Mouse (Mus musculus) spleen, adult 18-20 months (tissue): ENCODE measurements around the gene Bbs1.
"Not testable (repeated sequence)": the region's sequence is repeated elsewhere in the genome, so short reads cannot be mapped to it uniquely, and the experiment has no call there.

Experiments
- DNase-seq, 2 experiments: peaks; one replicate each; pipeline ENCODE4 v3.0.0; 2022; ENCODE audit warnings: mixed read lengths in 2 of 2

Bbs1 gene

GRCm38 (mm10) chr19:4879324-4879703, 27.1 kb downstream of the Bbs1 start:
- DNase-seq, result no peak

DNA sequence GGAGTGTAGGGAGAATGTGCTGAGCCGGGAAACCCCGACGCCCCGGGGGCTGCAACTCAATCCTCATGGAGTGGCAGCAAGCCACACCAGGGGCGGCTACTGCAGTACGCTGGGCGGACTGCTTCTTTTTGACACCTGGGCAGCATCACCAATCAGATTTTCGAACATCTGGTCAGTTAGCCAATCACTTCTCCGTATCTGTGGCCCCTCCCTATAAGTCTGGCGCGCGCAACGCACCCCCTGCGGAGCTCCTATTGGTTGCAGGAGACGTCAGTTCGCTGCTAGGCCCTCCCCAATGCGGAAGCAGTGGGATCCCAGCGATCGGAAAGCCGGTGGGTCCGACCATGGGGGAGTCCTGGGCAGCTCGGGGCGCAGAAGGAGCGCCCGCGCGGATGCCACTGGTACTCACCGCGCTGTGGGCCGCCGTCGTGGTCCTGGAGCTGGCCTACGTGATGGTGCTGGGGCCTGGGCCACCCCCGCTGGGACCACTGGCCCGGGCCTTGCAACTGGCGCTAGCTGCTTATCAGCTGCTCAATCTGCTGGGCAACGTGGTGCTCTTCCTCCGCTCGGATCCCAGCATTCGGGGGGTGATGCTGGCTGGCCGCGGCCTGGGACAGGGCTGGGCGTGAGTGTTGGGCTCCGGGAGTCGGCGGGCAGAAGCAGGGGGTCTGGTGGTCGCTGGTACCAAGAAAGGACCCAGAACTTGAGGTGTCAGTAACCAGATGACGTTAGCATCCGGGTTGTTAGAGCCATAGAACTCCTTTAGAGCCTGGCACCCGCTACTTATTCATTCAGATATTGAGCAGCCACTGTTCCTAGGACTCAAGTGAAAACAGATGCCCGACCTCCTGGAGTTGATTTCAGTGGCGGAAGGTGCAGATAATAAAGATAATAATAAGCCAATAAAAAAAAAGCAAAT, 27.8 kb downstream of the Bbs1 start, which contains the start of gene Zdhhc24:
Zdhhc24 (plus strand) TSS at position 264 of the 919 bp plus-strand sequence.
- DNase-seq, result peak; percentile 91 to 93

- DNase-seq, result peak in 1 of 2 experiments; percentile 4
Observed at GRCm38 (mm10) chr19:4877785-4878184, 28.6 kb downstream of the Bbs1 start, which contains the start of gene Actn3. Gene Actn3 (minus strand): TSS chr19:4877909.

GRCm38 (mm10) chr19:4876755-4877154, 29.7 kb downstream of the Bbs1 start:
- DNase-seq, result no peak

DNA sequence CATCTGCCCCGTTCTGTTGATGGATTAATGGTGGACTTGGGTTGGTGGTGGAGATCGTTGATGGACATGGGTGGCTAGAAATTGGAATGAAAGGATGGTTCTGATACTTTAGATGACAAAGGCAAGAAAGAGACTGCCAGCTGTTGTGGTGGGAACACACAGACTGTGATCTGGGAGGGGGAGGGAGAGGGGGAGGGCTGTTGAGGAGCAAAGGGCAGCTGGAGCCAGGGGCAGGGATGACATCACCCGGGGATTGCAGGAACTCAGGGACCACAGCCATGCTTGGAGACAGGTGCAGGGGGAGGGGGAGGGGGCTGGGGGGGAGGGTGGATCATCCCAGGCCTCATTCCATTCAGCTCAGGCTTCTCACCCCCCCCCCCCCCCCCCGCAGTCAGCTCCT, 30.2 kb downstream of the Bbs1 start:
- no peak for DNase-seq

- not testable (repeated sequence) for DNase-seq
Observed at GRCm38 (mm10) chr19:4874613-4875012, 31.8 kb downstream of the Bbs1 start.

- DNase-seq, result no peak
Observed at GRCm38 (mm10) chr19:4865147-4865546, 41.3 kb downstream of the Bbs1 start.

DNA sequence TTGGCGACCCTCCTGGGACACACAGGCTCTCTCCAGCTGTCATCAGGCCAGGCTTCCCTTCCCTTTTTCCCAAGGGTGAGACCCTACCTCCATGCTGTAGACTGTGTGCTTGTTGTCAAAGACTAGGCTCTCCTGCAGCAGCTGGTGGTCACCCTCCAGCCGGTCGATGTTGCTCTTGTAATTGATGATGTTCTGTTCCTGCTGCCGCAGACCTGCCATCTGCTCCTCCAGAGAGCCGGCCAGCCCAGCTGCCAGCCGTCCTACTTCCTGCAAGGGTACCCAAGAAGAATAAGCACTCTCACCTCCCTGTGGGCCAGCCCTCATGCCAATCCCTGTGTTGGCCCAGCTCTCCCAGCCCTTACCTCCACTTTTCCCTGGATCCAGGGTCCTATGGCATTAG, 43.4 kb downstream of the Bbs1 start:
- DNase-seq, result no peak

GRCm38 (mm10) chr19:4859081-4859480, 47.3 kb downstream of the Bbs1 start:
- no peak for DNase-seq

GRCm38 (mm10) chr19:4855951-4856350, 50.5 kb downstream of the Bbs1 start:
- DNase-seq, result no peak

DNA sequence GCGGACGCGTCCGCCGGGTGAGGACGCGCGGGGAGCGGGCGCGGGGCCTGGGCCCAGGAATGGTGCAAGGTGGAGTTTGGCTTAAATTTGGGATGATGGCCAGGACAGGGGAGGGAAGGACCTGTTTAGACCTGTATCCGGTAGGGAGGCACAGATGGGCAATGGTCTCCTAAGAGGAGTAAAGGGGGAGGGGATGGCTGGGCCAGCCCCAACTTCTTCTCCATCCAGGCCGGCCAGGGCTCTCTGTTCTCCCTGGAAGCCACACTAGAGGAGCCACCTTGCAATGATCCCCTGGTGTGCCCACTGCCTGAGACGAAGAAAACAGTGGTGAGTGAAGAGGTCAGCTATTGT, 51.0 kb downstream of the Bbs1 start:
- DNase-seq, result no peak

DNA sequence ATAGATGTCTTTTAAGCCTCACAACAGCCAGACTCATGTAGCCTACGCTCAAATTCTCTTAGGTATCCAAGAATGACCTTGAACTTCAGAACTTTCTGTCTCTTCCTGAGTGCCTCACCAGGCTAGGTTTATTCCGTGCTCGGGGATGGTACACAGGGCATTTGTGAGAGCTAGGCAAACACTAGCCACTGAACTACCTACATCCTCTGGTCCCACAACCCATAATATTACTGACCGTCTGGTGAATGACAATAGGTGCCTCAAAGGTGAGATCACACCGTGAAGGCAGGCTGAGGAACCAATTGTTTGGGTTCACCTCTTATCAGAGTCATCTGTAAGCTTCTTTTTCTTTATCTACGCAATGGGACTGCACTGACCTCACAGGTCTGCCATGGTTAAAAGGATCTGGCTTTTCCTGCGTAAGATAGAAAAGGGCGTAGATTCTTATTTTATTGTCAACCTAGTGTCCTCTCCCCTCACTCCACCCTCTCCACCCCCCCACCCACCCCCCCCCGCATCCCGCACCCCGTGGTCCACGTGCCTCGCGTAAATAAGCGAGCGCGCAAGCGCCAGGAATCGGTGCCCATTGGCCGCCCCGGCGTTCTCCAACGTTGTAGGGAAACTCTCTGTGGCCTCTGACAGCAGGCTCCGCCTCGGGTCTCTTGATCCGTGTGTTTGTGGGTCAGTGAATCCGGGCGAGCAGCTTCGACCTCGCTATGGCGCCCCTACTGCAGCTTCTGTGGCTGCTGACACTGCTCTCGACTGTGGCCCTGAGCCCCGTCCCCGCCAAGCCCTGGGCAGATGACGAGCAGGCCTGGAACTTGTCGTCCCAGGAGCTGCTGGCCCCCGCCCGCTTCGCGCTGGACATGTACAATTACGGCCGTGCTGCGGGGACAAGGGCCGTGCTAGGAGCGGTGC, 51.6 kb downstream of the Bbs1 start, which contains the start of gene Ctsf:
Ctsf (plus strand) TSS at position 579 of the 918 bp plus-strand sequence.
- peak; percentile 30 to 35 for DNase-seq

DNA sequence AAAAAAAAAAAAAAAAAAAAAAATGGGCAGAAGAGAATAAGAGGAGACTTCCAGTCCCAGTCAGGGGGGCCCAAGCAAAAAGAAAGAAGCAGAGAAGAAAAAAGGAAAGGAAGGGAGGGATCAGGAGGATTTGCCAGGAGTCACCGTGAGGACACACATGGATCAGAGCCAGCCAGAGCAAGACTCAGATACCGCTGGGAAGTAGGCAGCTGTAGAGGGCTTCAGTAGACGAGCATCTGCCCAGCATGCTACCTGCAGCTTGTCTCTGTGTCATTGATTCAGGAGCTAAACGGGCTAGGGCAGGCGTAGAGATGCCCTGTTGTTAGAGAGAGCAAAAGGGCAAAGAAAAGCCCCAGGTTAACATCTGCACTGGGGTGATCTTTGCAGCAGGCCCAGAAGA, 56.1 kb downstream of the Bbs1 start:
- DNase-seq, result no peak

GRCm38 (mm10) chr19:4849800-4850199, 56.6 kb downstream of the Bbs1 start:
- no peak for DNase-seq

DNA sequence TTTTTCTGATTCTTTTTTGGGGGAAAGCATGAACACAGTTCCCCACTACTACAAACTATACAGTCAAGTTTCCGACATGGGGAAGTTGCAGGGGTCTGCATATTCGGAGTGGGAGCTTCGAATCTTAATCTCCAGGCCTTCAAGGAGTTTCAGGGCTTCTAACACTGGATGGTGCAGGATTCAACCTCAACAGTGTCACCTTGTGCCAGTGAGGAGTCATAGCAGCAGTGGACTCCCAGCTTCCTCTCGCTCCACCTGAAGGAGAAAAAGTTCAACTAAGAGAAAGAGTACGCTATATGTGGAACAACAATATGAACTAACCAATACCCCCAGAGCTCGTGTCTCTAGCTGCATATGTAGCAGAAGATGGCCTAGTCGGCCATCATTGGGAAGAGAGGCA, 58.9 kb downstream of the Bbs1 start:
- DNase-seq, result no peak

DNA sequence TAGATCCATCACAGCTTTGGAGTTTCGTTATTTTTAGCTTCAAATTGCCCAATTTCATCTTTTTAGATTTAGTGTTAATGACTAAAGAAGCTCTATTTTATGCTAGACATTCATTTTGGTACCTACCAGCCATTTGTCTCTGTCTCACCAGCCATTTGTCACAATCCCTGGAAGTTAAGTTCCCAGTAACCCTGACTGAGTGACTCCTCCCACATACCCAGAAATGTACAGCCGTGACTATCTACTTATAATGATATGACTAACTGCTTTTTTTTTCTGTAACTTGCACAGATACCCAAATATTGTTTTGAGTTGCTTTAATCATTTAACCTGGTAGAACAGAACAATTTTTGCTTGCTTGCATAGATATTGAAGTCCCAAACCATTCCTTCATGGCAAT, 60.6 kb downstream of the Bbs1 start:
- no peak for DNase-seq

GRCm38 (mm10) chr19:4842611-4843010, 63.8 kb downstream of the Bbs1 start:
- no peak for DNase-seq

- DNase-seq, result no peak
Observed at GRCm38 (mm10) chr19:4840848-4841247, 65.6 kb downstream of the Bbs1 start.

GRCm38 (mm10) chr19:4839149-4839548, 67.3 kb downstream of the Bbs1 start, which contains the start of the genes Ccs and Ccdc87:
Gene Ccs (minus strand): TSS chr19:4839332.
Gene Ccdc87 (plus strand): TSS chr19:4839366.
- peak; percentile 89 to 92 for DNase-seq

- no peak for DNase-seq
Observed at GRCm38 (mm10) chr19:4838526-4839140, 67.8 kb downstream of the Bbs1 start.

DNA sequence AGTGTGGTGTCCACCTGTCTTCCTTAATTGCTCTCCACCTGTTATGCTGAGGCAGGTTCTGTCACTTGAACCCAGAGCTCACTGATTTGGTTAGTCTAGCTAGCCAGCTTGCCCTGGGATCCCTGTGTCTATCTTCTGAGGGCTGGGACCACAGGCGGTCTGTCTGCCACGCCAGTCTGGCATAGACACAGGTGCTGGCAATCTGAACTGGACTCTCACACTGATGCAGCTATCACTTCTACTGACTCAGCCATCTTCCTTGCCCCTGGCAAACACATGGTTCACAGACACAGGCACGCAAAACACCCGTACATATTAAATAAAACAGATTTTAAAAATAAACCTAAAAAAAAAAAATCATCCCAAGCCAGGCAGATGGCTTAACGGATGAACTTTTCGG, 69.4 kb downstream of the Bbs1 start:
- DNase-seq, result no peak
